Mouse (Mus musculus): ENCODE data around the gene Coro1b.

Coro1b gene

GRCm38 (mm10) chr19:4142416-4143173 lies 5.8 kb upstream of the Coro1b start:
- Histone ChIP-seq H3K36me3 (ENCODE audit: insufficient read depth, low read length) (no peaks in the 10 kb centered on the region), H3K4me3 (replicated peaks; ENCODE audit: low read length) (no peak overlapping the region), H3K4me1 (replicated peaks; ENCODE audit: low read depth, low read length) (peaks cover 74% of the 10 kb centered on the region), H3K9me3 (ENCODE audit: low read length) (no peaks in the 10 kb centered on the region), H3K27me3 (ENCODE audit: insufficient read depth, low read length) (peaks cover 19% of the 10 kb centered on the region)
- TF ChIP-seq POU5F1 (IDR thresholded peaks at IDR 0.05; ENCODE audit: borderline replicate concordance, low read length) (no peak), CTCF (conservative IDR thresholded peaks at IDR 0.05; ENCODE audit: low read length) (no peak), NANOG (IDR thresholded peaks at IDR 0.05; ENCODE audit: borderline replicate concordance, low read length) (no peak)

GRCm38 (mm10) chr19:4143759-4144268 lies 4.6 kb upstream of the Coro1b start, which contains the start of gene Cabp4:
Cabp4 (minus strand) TSS chr19:4144033.
- TF ChIP-seq CTCF (conservative IDR thresholded peaks at IDR 0.05; ENCODE audit: low read length) (no peak), NANOG (IDR thresholded peaks at IDR 0.05; ENCODE audit: borderline replicate concordance, low read length) (no peak), POU5F1 (IDR thresholded peaks at IDR 0.05; ENCODE audit: borderline replicate concordance, low read length) (no peak)
- peaks cover 19% of the 10 kb centered on the region for H3K27me3 ChIP-seq (ENCODE audit: insufficient read depth, low read length)

GRCm38 (mm10) chr19:4144550-4145498 lies 3.6 kb upstream of the Coro1b start:
- H3K4me3 ChIP-seq (replicated peaks; ENCODE audit: low read length), result no peak overlapping the region
- peaks cover 70% of the 10 kb centered on the region for H3K4me1 ChIP-seq (replicated peaks; ENCODE audit: low read depth, low read length)
- TF ChIP-seq CTCF (conservative IDR thresholded peaks at IDR 0.05; ENCODE audit: low read length) (no peak), POU5F1 (IDR thresholded peaks at IDR 0.05; ENCODE audit: borderline replicate concordance, low read length) (no peak), NANOG (IDR thresholded peaks at IDR 0.05; ENCODE audit: borderline replicate concordance, low read length) (no peak)
- peaks cover 6% of the 10 kb centered on the region for H3K36me3 ChIP-seq (ENCODE audit: insufficient read depth, low read length)
- H3K9me3 ChIP-seq (ENCODE audit: low read length), result no peaks in the 10 kb centered on the region
- H3K27me3 ChIP-seq (ENCODE audit: insufficient read depth, low read length), result peaks cover 19% of the 10 kb centered on the region

More at GRCm38 (mm10) chr19:4143759-4144268, 4.6 kb upstream of the Coro1b start, which contains the start of gene Cabp4:
- Histone ChIP-seq H3K36me3 (ENCODE audit: insufficient read depth, low read length) (no peaks in the 10 kb centered on the region), H3K9me3 (ENCODE audit: low read length) (no peaks in the 10 kb centered on the region), H3K4me3 (replicated peaks; ENCODE audit: low read length) (no peak within 1 kb of the TSS), H3K4me1 (replicated peaks; ENCODE audit: low read depth, low read length) (peaks cover 70% of the 10 kb centered on the region)

- H3K4me1 ChIP-seq (replicated peaks; ENCODE audit: low read depth, low read length), result peaks cover 71% of the 10 kb centered on the region
- H3K27me3 ChIP-seq (ENCODE audit: insufficient read depth, low read length), result peaks cover 12% of the 10 kb centered on the region
- no peaks in the 10 kb centered on the region for H3K9me3 ChIP-seq (ENCODE audit: low read length)
- peaks cover 17% of the 10 kb centered on the region for H3K36me3 ChIP-seq (ENCODE audit: insufficient read depth, low read length)
- TF ChIP-seq CTCF (conservative IDR thresholded peaks at IDR 0.05; ENCODE audit: low read length) (no peak), POU5F1 (IDR thresholded peaks at IDR 0.05; ENCODE audit: borderline replicate concordance, low read length) (no peak), NANOG (IDR thresholded peaks at IDR 0.05; ENCODE audit: borderline replicate concordance, low read length) (no peak)
- H3K4me3 ChIP-seq (replicated peaks; ENCODE audit: low read length), result no peak overlapping the region
Observed at GRCm38 (mm10) chr19:4145936-4146335, 2.5 kb upstream of the Coro1b start.

GRCm38 (mm10) chr19:4146366-4147021 lies 1.9 kb upstream of the Coro1b start:
- no peaks in the 10 kb centered on the region for H3K9me3 ChIP-seq (ENCODE audit: low read length)
- peaks cover 71% of the 10 kb centered on the region for H3K4me1 ChIP-seq (replicated peaks; ENCODE audit: low read depth, low read length)
- no peak for TF ChIP-seq NANOG (IDR thresholded peaks at IDR 0.05; ENCODE audit: borderline replicate concordance, low read length)
- no peak for TF ChIP-seq POU5F1 (IDR thresholded peaks at IDR 0.05; ENCODE audit: borderline replicate concordance, low read length)
- no peak for TF ChIP-seq CTCF (conservative IDR thresholded peaks at IDR 0.05; ENCODE audit: low read length)
- H3K36me3 ChIP-seq (ENCODE audit: insufficient read depth, low read length), result peaks cover 23% of the 10 kb centered on the region
- H3K27me3 ChIP-seq (ENCODE audit: insufficient read depth, low read length), result peaks cover 12% of the 10 kb centered on the region
- H3K4me3 ChIP-seq (replicated peaks; ENCODE audit: low read length), result 0 out of 2 replicates have a peak overlapping the region, but pooled peaks have one; percentile 2

GRCm38 (mm10) chr19:4147022-4147405 lies 1.4 kb upstream of the Coro1b start:
- Histone ChIP-seq H3K4me1 (replicated peaks; ENCODE audit: low read depth, low read length) (peaks cover 76% of the 10 kb centered on the region), H3K27me3 (ENCODE audit: insufficient read depth, low read length) (peaks cover 12% of the 10 kb centered on the region), H3K4me3 (replicated peaks; ENCODE audit: low read length) (0 out of 2 replicates have a peak overlapping the region, but pooled peaks have one; percentile 2), H3K9me3 (ENCODE audit: low read length) (no peaks in the 10 kb centered on the region), H3K36me3 (ENCODE audit: insufficient read depth, low read length) (peaks cover 27% of the 10 kb centered on the region)
- TF ChIP-seq NANOG (IDR thresholded peaks at IDR 0.05; ENCODE audit: borderline replicate concordance, low read length), result no peak
- no peak for TF ChIP-seq CTCF (conservative IDR thresholded peaks at IDR 0.05; ENCODE audit: low read length)
- no peak for TF ChIP-seq POU5F1 (IDR thresholded peaks at IDR 0.05; ENCODE audit: borderline replicate concordance, low read length)

GRCm38 (mm10) chr19:4147782-4148490 lies 483 bp upstream of the Coro1b start:
- TF ChIP-seq NANOG (IDR thresholded peaks at IDR 0.05; ENCODE audit: borderline replicate concordance, low read length) (no peak), CTCF (conservative IDR thresholded peaks at IDR 0.05; ENCODE audit: low read length) (no peak), POU5F1 (IDR thresholded peaks at IDR 0.05; ENCODE audit: borderline replicate concordance, low read length) (peak; percentile 70; the same call in 1 of the 2 replicates)
- peaks cover 81% of the 10 kb centered on the region for H3K4me1 ChIP-seq (replicated peaks; ENCODE audit: low read depth, low read length)
- peaks cover 35% of the 10 kb centered on the region for H3K36me3 ChIP-seq (ENCODE audit: insufficient read depth, low read length)
- peaks cover 12% of the 10 kb centered on the region for H3K27me3 ChIP-seq (ENCODE audit: insufficient read depth, low read length)
- H3K9me3 ChIP-seq (ENCODE audit: low read length), result no peaks in the 10 kb centered on the region
- peak overlapping the region; percentile 87 for H3K4me3 ChIP-seq (replicated peaks; ENCODE audit: low read length)

All from E14TG2a.4 (cell line).